Mouse (Mus musculus) small intestine, adult 2 months (tissue): Measurements from ENCODE around the gene Prdx2.

Experiments used
- CTCF ChIP-seq: fragments of 200-500 bp; IDR thresholded peaks from 2 replicates; pipeline ENCODE4 v1.5.1; 2012; ENCODE audit warnings: low read depth, mild to moderate bottlenecking, control low read depth, inconsistent platforms, low read length, moderate library complexity, mixed read lengths; ENCODE audit not compliant: insufficient replicate concordance, insufficient read length; ENCODE audit errors: extremely low read depth
- POLR2A ChIP-seq: fragments of 200-500 bp; IDR thresholded peaks from 2 replicates; pipeline ENCODE4 v1.6.1; 2012; ENCODE audit warnings: low read depth, mild to moderate bottlenecking, control low read depth, inconsistent platforms, low read length, moderate library complexity

GRCm38 (mm10) chr8:84937620-84938485, 31.5 kb upstream of the Prdx2 start:
- TF ChIP-seq CTCF: no peak
- no peak for TF ChIP-seq POLR2A
